Mouse (Mus musculus) heart, postnatal 0 days (tissue): ENCODE data around the gene Ccnt1. TPM values are rescaled to one million over a fixed set of nuclear protein-coding genes. Genes with fewer than 3 reads are reported as not detected.

Source experiments
- ATAC-seq: fragments of 200-750 bp; cut with Nextera tagmentation; 2 replicates; pipeline ENCODE4 v1.8.0; 2017; ENCODE audit warnings: low read depth, moderate number of reproducible peaks, moderate library complexity; ENCODE audit not compliant: insufficient read depth
- DNase-seq: peaks from one replicate; pipeline ENCODE4 v3.0.0-alpha.2; 2016; ENCODE audit warnings: low spot score
- H3K27ac ChIP-seq: fragments of 300-500 bp; sonication (generic); 2 replicates; pipeline ENCODE4 v1.5.1; 2014; ENCODE audit warnings: low read depth, mild to moderate bottlenecking
- H3K27me3 ChIP-seq: fragments of 300-500 bp; sonication (generic); 2 replicates; pipeline ENCODE4 v1.6.1; 2014; ENCODE audit warnings: low read length, mixed read lengths; ENCODE audit not compliant: control insufficient read depth, insufficient read depth
- H3K36me3 ChIP-seq: fragments of 300-500 bp; sonication (generic); replicated peaks from 2 replicates; pipeline ENCODE4 v1.6.1; 2014; ENCODE audit warnings: low read length, mixed read lengths; ENCODE audit not compliant: control insufficient read depth, insufficient read depth
- H3K4me1 ChIP-seq: fragments of 300-500 bp; sonication (generic); 2 replicates; pipeline ENCODE4 v1.6.1; 2014; ENCODE audit warnings: antibody characterized with exemption; ENCODE audit not compliant: control insufficient read depth, insufficient read depth
- H3K4me2 ChIP-seq: fragments of 300-500 bp; sonication (generic); 2 replicates; pipeline ENCODE4 v1.6.1; 2014; ENCODE audit warnings: low read depth, mild to moderate bottlenecking, low read length, moderate library complexity
- H3K4me3 ChIP-seq: fragments of 300-500 bp; sonication (generic); 2 replicates; pipeline ENCODE4 v1.5.1; 2014; ENCODE audit warnings: low read depth, low read length
- H3K9ac ChIP-seq: fragments of 300-500 bp; sonication (generic); replicated peaks from 2 replicates; pipeline ENCODE4 v1.6.1; 2014; ENCODE audit warnings: low read depth, low read length, mixed read lengths
- H3K9me3 ChIP-seq: fragments of 300-500 bp; sonication (generic); replicated peaks from 2 replicates; pipeline ENCODE4 v1.6.1; 2016; ENCODE audit warnings: low read length; ENCODE audit not compliant: control insufficient read depth
- CTCF ChIP-seq: IDR thresholded peaks from 2 replicates; pipeline ENCODE4 v1.5.1; 2016; ENCODE audit warnings: antibody characterized with exemption, control low read depth, low read depth
- EP300 ChIP-seq: IDR thresholded peaks from 2 replicates; pipeline ENCODE4 v1.6.1; 2016; ENCODE audit warnings: antibody characterized with exemption, low read depth
- WGBS: fragments of 180-500 bp; shearing (Covaris S2); extraction: QIAGEN DNeasy Blood & Tissue Kit; methylation state at CpG from one replicate; pipeline ENCODE4 v1.1.7; 2014; 5-methylcytosine and 5-hydroxymethylcytosine counted together
- polyA plus RNA-seq: library from polyadenylated mRNA; unstranded; fragments of >200 nt; fragmentation: Nextera tagmentation; extraction: Ambion mirVana; gene quantifications from 2 replicates; pipeline ENCODE4 v1.2.1, GENCODE M21; 2015
- total RNA-seq: library from RNA; depleted of rRNA; stranded (reverse); fragments of >200 nt; gene quantifications from 2 replicates; pipeline ENCODE4 v1.2.3, GENCODE M21; 2014; ENCODE audit warnings: low replicate concordance; rRNA removed

Ccnt1 gene
- 20.0 and 32.8 TPM in 2 replicates for total RNA-seq
- 21.4 and 22.3 TPM in 2 replicates for polyA plus RNA-seq

DNA sequence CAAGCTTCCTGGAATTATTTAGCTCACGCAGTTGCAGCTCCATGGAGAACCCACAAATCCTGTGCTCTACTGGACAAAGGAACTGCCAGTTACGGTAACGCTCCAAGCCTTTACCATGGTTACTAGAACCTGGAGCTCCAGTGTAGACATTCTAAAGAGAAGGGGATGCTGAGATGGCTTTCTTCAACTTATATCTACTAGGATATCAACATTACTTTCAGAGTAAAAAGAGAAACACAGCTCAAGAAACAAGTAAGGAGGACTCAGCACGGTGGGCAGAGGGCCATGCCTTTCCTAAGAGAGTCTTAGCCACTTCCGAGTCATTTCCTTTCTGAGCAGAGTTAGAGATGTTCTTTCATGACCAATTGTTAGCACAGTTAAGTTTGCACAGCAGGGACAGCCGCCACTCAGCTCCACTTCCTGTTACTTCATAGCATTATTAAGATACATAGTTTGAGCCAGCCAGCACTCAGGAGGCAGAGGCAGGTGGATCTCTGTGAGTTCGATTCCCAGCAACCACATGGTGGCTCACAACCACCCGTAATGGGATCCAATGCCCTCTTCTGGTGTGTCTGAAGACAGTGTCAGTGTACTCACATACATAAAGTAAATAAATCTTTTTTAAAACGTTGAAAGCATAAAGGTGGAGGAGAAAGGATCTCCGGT lies at the start of gene Ccnt1, which contains the start of gene 4930415O20Rik:
TSS of gene Ccnt1 (minus strand) at position 51 of the 666 bp plus-strand sequence.
TSS of gene 4930415O20Rik (plus strand) at position 132 of the 666 bp plus-strand sequence.
- no peaks in the 10 kb centered on the region for H3K9me3 ChIP-seq
- no peak within 1 kb of the TSS for H3K4me3 ChIP-seq
- H3K4me1 ChIP-seq, result peaks cover 11% of the 10 kb centered on the region
- TF ChIP-seq CTCF (no peak), EP300 (no peak)
- no peak within 1 kb of the TSS for H3K9ac ChIP-seq
- no peaks in the 10 kb centered on the region for H3K27me3 ChIP-seq
- H3K36me3 ChIP-seq, result no peaks in the 10 kb centered on the region
- H3K4me2 ChIP-seq, result no peak within 1 kb of the TSS
- H3K27ac ChIP-seq, result no peak within 1 kb of the TSS
- ATAC-seq (no peak), DNase-seq (no peak)
- WGBS, result 68% methylated on average over 10 of the region's 10 CpGs

DNA sequence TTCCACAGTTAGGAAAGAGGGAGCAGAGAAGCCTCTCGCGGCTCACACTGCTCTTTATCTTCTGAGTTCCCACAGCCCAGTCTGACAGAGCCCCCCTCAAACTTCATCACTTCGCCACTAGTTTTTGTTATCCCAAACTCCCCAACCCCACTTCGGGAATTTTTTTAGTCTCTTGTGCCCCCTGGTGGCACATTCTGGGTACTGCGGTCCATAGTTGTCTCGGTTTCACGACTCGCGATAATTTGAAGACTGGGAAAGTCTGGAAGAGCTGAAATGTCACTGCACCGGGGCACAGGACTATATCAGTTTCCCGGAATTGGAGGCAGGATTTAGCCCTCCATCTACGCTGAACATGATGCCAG lies 46.4 kb upstream of the Ccnt1 start:
- WGBS, result under 1% methylated on average over 12 of the region's 12 CpGs

DNA sequence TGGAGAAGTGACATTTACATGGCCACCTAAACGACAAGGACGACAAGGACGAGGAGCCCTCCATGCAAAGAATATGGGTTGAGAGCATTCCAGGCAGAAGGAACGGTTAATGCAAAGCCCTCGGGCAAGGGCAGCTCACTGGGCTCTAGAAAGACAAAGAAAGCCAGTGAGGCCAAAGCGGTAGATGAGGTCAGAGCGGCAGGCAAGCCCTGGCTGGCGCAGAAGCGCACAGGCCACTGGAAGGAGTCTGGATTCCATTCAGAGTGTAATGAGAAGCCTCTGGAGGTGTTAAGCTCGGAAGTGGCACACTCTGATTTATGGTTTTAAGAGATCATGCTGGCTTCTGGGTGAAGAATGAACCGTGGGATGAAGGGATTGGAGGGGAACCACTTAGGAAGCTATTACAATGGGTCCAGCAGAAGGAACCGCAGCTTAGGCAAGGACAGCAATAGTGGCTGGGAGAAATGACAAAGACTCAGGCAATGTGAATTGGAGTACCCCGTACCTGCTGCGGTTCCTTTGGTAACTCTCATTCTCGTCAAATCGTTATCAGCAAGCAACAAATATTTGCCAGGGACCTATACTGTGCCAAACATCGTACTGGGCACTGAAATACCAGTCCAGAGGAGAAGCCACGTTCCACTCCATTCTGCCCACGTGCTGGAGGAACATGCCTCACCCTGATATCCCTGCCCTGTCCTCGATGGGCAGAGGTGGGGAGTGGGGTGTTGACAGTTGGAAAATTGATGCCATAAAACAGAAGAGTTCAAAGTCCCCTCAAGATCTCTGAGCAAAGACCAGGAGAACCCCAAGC lies 45.8 kb upstream of the Ccnt1 start:
- peak; percentile 38; the same call in 1 of the 2 replicates for ATAC-seq
- Histone ChIP-seq H3K27ac (peak overlapping the region; percentile 62), H3K9ac (no peak overlapping the region), H3K4me3 (no peak overlapping the region), H3K4me2 (0 out of 2 replicates have a peak overlapping the region, but pooled peaks have one; percentile 32), H3K9me3 (no peaks in the 10 kb centered on the region), H3K27me3 (no peaks in the 10 kb centered on the region), H3K36me3 (no peaks in the 10 kb centered on the region), H3K4me1 (peaks cover 10% of the 10 kb centered on the region; the same call in 1 of the 2 replicates)
- TF ChIP-seq CTCF, result no peak
- TF ChIP-seq EP300, result no peak
- 30% methylated on average over 20 of the region's 20 CpGs for WGBS
- no peak for DNase-seq

More for the DNA sequence above, 46.4 kb upstream of the Ccnt1 start:
- Histone ChIP-seq H3K36me3 (no peaks in the 10 kb centered on the region), H3K9ac (no peak overlapping the region; the same call in 1 of the 2 replicates), H3K27me3 (no peaks in the 10 kb centered on the region), H3K9me3 (no peaks in the 10 kb centered on the region), H3K4me3 (no peak overlapping the region), H3K4me2 (0 out of 2 replicates have a peak overlapping the region, but pooled peaks have one; percentile 32), H3K4me1 (peaks cover 10% of the 10 kb centered on the region; the same call in 1 of the 2 replicates), H3K27ac (no peak overlapping the region)
- TF ChIP-seq EP300 (no peak), CTCF (peak; percentile 83)
- DNase-seq, result peak; percentile 71
- peak; percentile 59; the same call in 1 of the 2 replicates for ATAC-seq

GRCm38 (mm10) chr15:98615751-98616150 lies 45.0 kb upstream of the Ccnt1 start:
- Histone ChIP-seq H3K27ac (no peak overlapping the region), H3K4me3 (no peak overlapping the region), H3K9ac (no peak overlapping the region), H3K4me1 (peaks cover 10% of the 10 kb centered on the region; the same call in 1 of the 2 replicates), H3K27me3 (no peaks in the 10 kb centered on the region), H3K9me3 (no peaks in the 10 kb centered on the region), H3K4me2 (no peak overlapping the region), H3K36me3 (no peaks in the 10 kb centered on the region)
- 48% methylated on average over 6 of the region's 6 CpGs for WGBS
- no peak; the same call in 1 of the 2 replicates for ATAC-seq
- TF ChIP-seq CTCF (no peak), EP300 (no peak)
- DNase-seq, result no peak

DNA sequence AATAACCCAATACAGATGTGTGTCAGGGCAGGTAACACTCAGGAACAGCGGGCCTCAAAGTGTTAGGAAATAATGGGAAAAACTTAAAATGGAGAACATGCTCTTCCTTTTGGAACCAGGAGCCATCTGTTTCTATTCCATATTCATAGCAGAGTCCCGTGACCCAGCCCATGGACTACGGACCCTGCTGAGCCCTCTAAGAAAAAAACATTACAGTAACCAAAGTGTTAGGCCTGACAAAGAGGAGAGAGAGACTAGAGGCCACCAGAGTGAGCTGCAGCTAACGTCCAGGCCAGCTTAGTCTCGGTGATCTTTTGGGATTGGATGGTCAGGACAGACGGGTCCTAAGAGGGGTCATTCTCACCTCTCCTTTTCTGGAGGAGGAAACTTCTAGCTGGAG lies 44.2 kb upstream of the Ccnt1 start:
- DNase-seq (no peak), ATAC-seq (no peak)
- H3K27ac ChIP-seq, result peak overlapping the region; percentile 5; the same call in 1 of the 2 replicates
- no peaks in the 10 kb centered on the region for H3K36me3 ChIP-seq
- 59% methylated on average over 6 of the region's 6 CpGs for WGBS
- no peaks in the 10 kb centered on the region for H3K9me3 ChIP-seq
- H3K4me1 ChIP-seq, result peaks cover 10% of the 10 kb centered on the region; the same call in 1 of the 2 replicates
- no peaks in the 10 kb centered on the region for H3K27me3 ChIP-seq
- H3K4me3 ChIP-seq, result no peak overlapping the region
- TF ChIP-seq CTCF, result no peak
- TF ChIP-seq EP300, result no peak
- no peak overlapping the region for H3K9ac ChIP-seq
- no peak overlapping the region for H3K4me2 ChIP-seq
